Mouse (Mus musculus) heart, postnatal 0 days (tissue): Measurements from ENCODE around the gene Kdelc2.

Source experiments
- CTCF ChIP-seq: IDR thresholded peaks from 2 replicates; pipeline ENCODE4 v1.5.1; 2016; ENCODE audit warnings: antibody characterized with exemption, control low read depth, low read depth
- EP300 ChIP-seq: IDR thresholded peaks from 2 replicates; pipeline ENCODE4 v1.6.1; 2016; ENCODE audit warnings: antibody characterized with exemption, low read depth

DNA sequence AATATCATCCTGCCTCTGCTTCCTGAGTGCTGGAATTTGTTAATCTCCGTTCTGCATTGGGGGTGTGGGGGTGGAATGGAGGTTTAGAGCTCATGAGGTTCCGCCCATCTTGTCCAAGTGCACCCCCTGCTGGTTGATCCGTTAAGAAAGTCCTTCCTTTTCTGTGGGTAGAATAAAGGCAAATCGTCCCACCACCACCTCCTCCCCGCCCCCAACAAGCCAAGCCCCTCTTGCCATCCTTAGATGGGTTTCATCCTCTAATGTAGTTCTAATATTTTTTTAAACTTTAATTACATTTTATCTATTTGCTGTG is 14.5 kb downstream of the Kdelc2 start:
- no peak for TF ChIP-seq EP300
- peak; percentile 62 for TF ChIP-seq CTCF
